Mouse (Mus musculus): ENCODE measurements at regions not wholly inside any gene's neighbourhood (a gene's known extent, or its start where the extent isn't known, plus 50 kb on each side); places are given as distances from the start of the nearest gene placed in this dataset.

GRCm38 (mm10) chr4:124395069-124395965 lies 215.3 kb downstream of the 3100002H09Rik start:
- DNase-seq (ENCODE audit: low spot score) = no peak

- DNase-seq (ENCODE audit: low spot score) = no peak
These were observed 217.0 kb downstream of the 3100002H09Rik start for GRCm38 (mm10) chr4:124393595-124393994.

- DNase-seq (ENCODE audit: low spot score) = no peak
These were observed 221.5 kb downstream of the 3100002H09Rik start for GRCm38 (mm10) chr4:124389067-124389466.

GRCm38 (mm10) chr4:124385106-124386055 lies 225.2 kb downstream of the 3100002H09Rik start:
- DNase-seq (ENCODE audit: low spot score) = peak; percentile 49

GRCm38 (mm10) chr4:124376504-124376903 lies 234.1 kb downstream of the 3100002H09Rik start:
- DNase-seq (ENCODE audit: low spot score) = no peak

GRCm38 (mm10) chr4:124375581-124375980 lies 235.0 kb downstream of the 3100002H09Rik start:
- DNase-seq (ENCODE audit: low spot score) = no peak

- DNase-seq (ENCODE audit: low spot score) = no peak
These were observed 241.8 kb downstream of the 3100002H09Rik start for GRCm38 (mm10) chr4:124368831-124369230.

- DNase-seq (ENCODE audit: low spot score) = no peak
These were observed 242.5 kb downstream of the 3100002H09Rik start for GRCm38 (mm10) chr4:124368085-124368484.

GRCm38 (mm10) chr4:124360578-124360908 lies 250.1 kb downstream of the 3100002H09Rik start:
- DNase-seq (ENCODE audit: low spot score) = no peak

GRCm38 (mm10) chr4:124359707-124360577 lies 250.7 kb downstream of the 3100002H09Rik start:
- no peak for DNase-seq (ENCODE audit: low spot score)

- DNase-seq (ENCODE audit: low spot score) = peak; percentile 36
These were observed 252.1 kb downstream of the 3100002H09Rik start for GRCm38 (mm10) chr4:124358456-124358855.

- DNase-seq (ENCODE audit: low spot score) = no peak
These were observed 260.2 kb downstream of the 3100002H09Rik start for GRCm38 (mm10) chr4:124350361-124350760.

GRCm38 (mm10) chr4:124349610-124350295 lies 260.9 kb downstream of the 3100002H09Rik start:
- no peak for DNase-seq (ENCODE audit: low spot score)

- DNase-seq (ENCODE audit: low spot score) = no peak
These were observed 261.5 kb downstream of the 3100002H09Rik start for GRCm38 (mm10) chr4:124349055-124349454.

GRCm38 (mm10) chr4:124340073-124340472 lies 270.5 kb downstream of the 3100002H09Rik start:
- DNase-seq (ENCODE audit: low spot score) = no peak

GRCm38 (mm10) chr4:124335726-124336125 lies 274.9 kb downstream of the 3100002H09Rik start:
- DNase-seq (ENCODE audit: low spot score) = no peak

GRCm38 (mm10) chr4:124332974-124333373 lies 277.6 kb downstream of the 3100002H09Rik start:
- peak; percentile 22 for DNase-seq (ENCODE audit: low spot score)

GRCm38 (mm10) chr4:124332416-124332815 lies 278.2 kb downstream of the 3100002H09Rik start:
- no peak for DNase-seq (ENCODE audit: low spot score)

- DNase-seq (ENCODE audit: low spot score) = peak; percentile 49
These were observed 281.4 kb downstream of the 3100002H09Rik start for GRCm38 (mm10) chr4:124329107-124329771.

GRCm38 (mm10) chr4:124326301-124326700 lies 284.3 kb downstream of the 3100002H09Rik start:
- no peak for DNase-seq (ENCODE audit: low spot score)
